Mouse (Mus musculus) hindbrain, embryonic 10.5 days (tissue): ENCODE results near the gene Mrpl4. TPM values are rescaled to one million over a fixed set of nuclear protein-coding genes. Genes with fewer than 3 reads are reported as not detected.
A peak's percentile ranks its signal among the peaks of the same experiment; 100 is the strongest.
"Not testable (repeated sequence)": the region's sequence is repeated elsewhere in the genome, so short reads cannot be mapped to it uniquely, and the experiment has no call there.

Experiments
- DNase-seq: peaks from one replicate; pipeline ENCODE4 v3.0.0-alpha.2; 2017; ENCODE audit warnings: low spot score
- H3K27ac ChIP-seq: fragments of 300-500 bp; sonication (generic); 2 replicates; pipeline ENCODE4 v1.5.1; 2016; ENCODE audit warnings: mild to moderate bottlenecking, moderate library complexity
- H3K27me3 ChIP-seq: fragments of 300-500 bp; sonication (generic); 2 replicates; pipeline ENCODE4 v1.6.1; 2016; ENCODE audit warnings: mild to moderate bottlenecking; ENCODE audit not compliant: poor library complexity, insufficient read depth, severe bottlenecking
- H3K36me3 ChIP-seq: fragments of 300-500 bp; sonication (generic); 2 replicates; pipeline ENCODE4 v1.6.1; 2016; ENCODE audit warnings: mild to moderate bottlenecking, moderate library complexity
- H3K4me1 ChIP-seq: fragments of 300-500 bp; sonication (generic); replicated peaks from 2 replicates; pipeline ENCODE4 v1.6.1; 2016; ENCODE audit warnings: mild to moderate bottlenecking
- H3K4me3 ChIP-seq: fragments of 300-500 bp; sonication (generic); 2 replicates; pipeline ENCODE4 v1.5.1; 2016; ENCODE audit warnings: mild to moderate bottlenecking, moderate library complexity
- H3K9me3 ChIP-seq: fragments of 300-500 bp; sonication (generic); 2 replicates; pipeline ENCODE4 v1.6.1; 2016; ENCODE audit warnings: mild to moderate bottlenecking, moderate library complexity
- WGBS: fragments of 180-500 bp; shearing (Covaris S2); methylation state at CpG from one replicate; pipeline ENCODE4 v1.1.7; 2016; 5-methylcytosine and 5-hydroxymethylcytosine counted together
- polyA plus RNA-seq: library from polyadenylated mRNA; unstranded; fragments of >200 nt; fragmentation: Nextera tagmentation; extraction: Ambion mirVana; gene quantifications from 2 replicates; pipeline ENCODE4 v1.2.1, GENCODE M21; 2016

The Mrpl4 gene
- polyA plus RNA-seq, 1 experiment from 2014 or later, result 150 TPM

- no peaks in the 10 kb centered on the region for H3K9me3 ChIP-seq
- DNase-seq, result no peak
- no peak overlapping the region for H3K4me3 ChIP-seq
- H3K36me3 ChIP-seq, result no peaks in the 10 kb centered on the region
- peaks cover 9% of the 10 kb centered on the region for H3K4me1 ChIP-seq
- 0 out of 2 replicates have a peak, but pooled peaks cover 5% of the 10 kb centered on the region for H3K27me3 ChIP-seq
- no peak overlapping the region for H3K27ac ChIP-seq
- WGBS, result 90% methylated on average over 4 of the region's 4 CpGs
These were observed 11.0 kb upstream of the Mrpl4 start for GRCm38 (mm10) chr9:20991587-20991986.

DNA sequence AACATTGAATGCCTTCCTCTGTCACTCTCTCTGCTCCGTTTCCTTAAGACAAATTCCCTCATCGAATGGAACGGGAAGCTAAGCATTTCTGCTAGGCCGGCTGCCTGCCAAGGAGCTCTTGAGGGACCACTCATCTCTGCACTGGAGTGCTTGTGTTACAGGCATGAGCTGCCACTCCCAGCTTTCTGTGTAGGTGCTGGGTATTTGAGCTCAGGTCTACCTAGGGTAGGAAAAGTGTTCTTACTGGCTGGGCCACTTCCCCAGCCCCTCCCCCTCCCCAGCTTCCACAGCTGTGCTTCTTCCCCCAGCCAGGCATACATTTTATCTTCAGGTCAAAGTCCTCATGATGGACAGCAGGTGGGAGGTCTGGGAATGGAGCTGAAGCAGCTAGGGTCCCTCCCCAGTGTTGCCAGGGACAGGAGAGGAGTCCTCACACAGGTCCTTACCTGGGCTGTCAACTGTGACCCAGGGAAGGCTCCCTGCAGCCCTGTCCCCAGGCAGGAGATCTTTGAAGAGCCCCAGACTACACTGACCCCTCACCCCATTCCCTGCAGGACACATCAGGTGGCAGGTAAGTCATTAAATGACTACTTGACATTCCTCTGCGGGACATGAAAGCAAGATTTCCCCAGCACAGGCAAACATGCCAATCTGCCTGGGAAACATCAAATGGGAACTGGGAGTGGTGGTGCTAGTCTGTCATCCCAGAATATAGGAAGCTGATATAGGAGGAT is 9.2 kb upstream of the Mrpl4 start:
- 0 out of 2 replicates have a peak, but pooled peaks cover 5% of the 10 kb centered on the region for H3K27me3 ChIP-seq
- H3K4me3 ChIP-seq, result no peak overlapping the region
- no peak overlapping the region for H3K27ac ChIP-seq
- H3K4me1 ChIP-seq, result peaks cover 9% of the 10 kb centered on the region
- whole genome bisulfite sequencing, result 58% methylated on average over 5 of the region's 5 CpGs
- no peaks in the 10 kb centered on the region for H3K9me3 ChIP-seq
- DNase-seq, result no peak
- no peaks in the 10 kb centered on the region for H3K36me3 ChIP-seq

DNA sequence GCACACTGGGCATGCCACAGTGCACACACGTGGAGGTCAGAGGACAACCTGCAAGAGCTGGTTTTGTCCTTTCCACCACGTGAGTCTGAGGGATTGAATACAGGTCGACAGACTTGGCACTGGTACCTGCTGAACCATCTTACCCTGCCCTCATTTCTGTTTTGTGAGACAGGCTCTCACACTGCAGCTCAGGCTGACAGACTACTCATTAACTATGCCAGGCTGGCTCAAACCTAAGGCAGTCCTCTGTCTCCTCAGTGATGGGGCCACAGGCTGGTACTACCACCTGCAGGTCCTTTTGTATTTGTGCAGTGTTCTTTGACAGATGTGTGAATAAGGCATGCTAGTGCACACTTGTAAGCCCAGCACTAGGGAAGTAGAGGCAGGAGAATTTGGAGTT is 7.5 kb upstream of the Mrpl4 start:
- DNase-seq, result no peak
- no peak overlapping the region for H3K27ac ChIP-seq
- no peak overlapping the region for H3K4me3 ChIP-seq
- no peaks in the 10 kb centered on the region for H3K27me3 ChIP-seq
- 75% methylated on average over 3 of the region's 3 CpGs for WGBS
- no peaks in the 10 kb centered on the region for H3K9me3 ChIP-seq
- H3K36me3 ChIP-seq, result no peaks in the 10 kb centered on the region
- peaks cover 9% of the 10 kb centered on the region for H3K4me1 ChIP-seq

DNA sequence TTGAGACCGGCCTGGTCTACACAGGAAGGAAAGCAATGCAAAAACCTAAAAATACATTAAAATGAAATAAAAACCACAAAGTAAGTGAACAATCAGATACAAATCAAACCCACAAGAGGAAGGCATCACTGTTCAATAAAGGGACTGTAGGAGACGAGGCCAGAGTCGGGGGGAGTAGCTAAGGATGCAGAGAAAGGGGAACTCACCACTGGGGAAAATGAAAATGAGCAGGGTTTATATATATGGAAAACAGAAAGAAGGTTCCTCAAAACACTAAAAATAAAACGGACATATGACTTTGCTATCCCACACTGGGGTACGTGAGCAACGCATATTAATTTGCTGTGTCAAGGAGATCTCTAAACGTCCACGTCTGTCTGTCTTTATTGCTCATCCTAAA is 5.5 kb upstream of the Mrpl4 start:
- Histone ChIP-seq H3K4me1 (no peaks in the 10 kb centered on the region), H3K27ac (no peak overlapping the region), H3K4me3 (no peak overlapping the region), H3K9me3 (no peaks in the 10 kb centered on the region), H3K27me3 (no peaks in the 10 kb centered on the region), H3K36me3 (no peaks in the 10 kb centered on the region)
- DNase-seq, result no peak
- WGBS, result 89% methylated on average over 8 of the region's 8 CpGs

DNA sequence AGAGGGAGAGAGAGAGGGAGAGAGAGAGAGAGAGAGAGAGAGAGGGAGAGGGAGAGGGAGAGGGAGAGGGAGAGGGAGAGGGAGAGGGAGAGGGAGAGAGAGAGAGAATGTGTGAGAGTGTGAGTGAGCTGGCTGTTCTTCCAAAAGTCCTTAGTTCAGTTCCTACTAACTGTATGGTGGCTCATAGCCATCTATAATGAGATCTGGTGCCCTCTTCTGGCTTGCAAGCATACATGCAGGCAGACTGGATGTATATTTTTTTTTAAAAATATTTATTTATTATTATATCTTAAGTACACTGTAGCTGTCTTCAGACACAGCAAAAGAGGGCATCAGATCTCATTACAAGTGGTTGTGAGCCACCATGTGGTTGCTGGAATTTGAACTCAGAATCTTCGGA is 4.2 kb upstream of the Mrpl4 start:
- not testable (repeated sequence) for H3K36me3 ChIP-seq, H3K4me3 ChIP-seq, H3K27ac ChIP-seq, H3K4me1 ChIP-seq, H3K27me3 ChIP-seq, H3K9me3 ChIP-seq, DNase-seq
- WGBS, result 84% methylated on average over 1 of the region's 1 CpGs

GRCm38 (mm10) chr9:21000811-21001210 is 1.7 kb upstream of the Mrpl4 start:
- H3K27me3 ChIP-seq, result no peaks in the 10 kb centered on the region
- H3K36me3 ChIP-seq, result peaks cover 13% of the 10 kb centered on the region
- no peaks in the 10 kb centered on the region for H3K9me3 ChIP-seq
- peaks cover 11% of the 10 kb centered on the region for H3K4me1 ChIP-seq
- no peak overlapping the region for H3K27ac ChIP-seq
- H3K4me3 ChIP-seq, result no peak overlapping the region
- no peak for DNase-seq

DNA sequence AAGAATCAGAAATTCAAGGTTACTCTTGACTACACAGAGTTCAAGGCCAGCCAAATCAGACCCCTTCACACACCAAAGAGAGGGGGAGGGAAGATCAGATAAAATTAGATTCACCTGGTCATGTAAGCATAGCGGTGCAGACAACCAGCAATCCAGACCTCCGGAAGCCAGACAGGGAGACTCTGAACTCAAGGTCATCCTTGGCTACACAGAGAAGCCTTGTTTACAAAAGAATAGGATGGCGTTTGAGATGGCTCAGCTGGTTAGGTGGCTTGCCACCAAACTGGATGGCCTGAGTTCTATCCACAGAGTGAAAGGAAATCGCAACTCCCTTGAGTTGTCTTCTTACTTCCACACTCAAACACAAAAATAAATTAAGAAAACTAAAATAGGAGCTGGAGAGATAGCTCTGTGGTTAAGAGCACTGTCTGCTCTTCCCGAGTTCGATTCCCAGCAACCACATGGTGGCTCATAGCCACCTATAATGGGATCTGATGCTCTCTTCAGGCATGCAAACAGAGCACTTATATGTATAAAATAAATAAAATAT is 812 bp upstream of the Mrpl4 start:
- 74% methylated on average over 6 of the region's 6 CpGs for WGBS
- Histone ChIP-seq H3K4me3 (no peak overlapping the region), H3K27ac (no peak overlapping the region), H3K4me1 (peaks cover 11% of the 10 kb centered on the region), H3K9me3 (no peaks in the 10 kb centered on the region), H3K27me3 (no peaks in the 10 kb centered on the region), H3K36me3 (peaks cover 21% of the 10 kb centered on the region)
- DNase-seq, result no peak

GRCm38 (mm10) chr9:21002270-21002626 is 290 bp upstream of the Mrpl4 start:
- Histone ChIP-seq H3K4me1 (peaks cover 11% of the 10 kb centered on the region), H3K27me3 (no peaks in the 10 kb centered on the region), H3K9me3 (no peaks in the 10 kb centered on the region), H3K4me3 (peak overlapping the region; percentile 68), H3K36me3 (peaks cover 27% of the 10 kb centered on the region), H3K27ac (peak overlapping the region; percentile 85)
- no peak for DNase-seq
- 15% methylated on average over 7 of the region's 7 CpGs for WGBS

GRCm38 (mm10) chr9:21007313-21007952 is 4.9 kb downstream of the Mrpl4 start:
- H3K4me1 ChIP-seq, result peaks cover 7% of the 10 kb centered on the region
- no peak overlapping the region for H3K4me3 ChIP-seq
- DNase-seq, result no peak
- H3K27me3 ChIP-seq, result peaks cover 8% of the 10 kb centered on the region
- no peaks in the 10 kb centered on the region for H3K9me3 ChIP-seq
- 93% methylated on average over 10 of the region's 10 CpGs for WGBS
- H3K36me3 ChIP-seq, result peaks cover 47% of the 10 kb centered on the region
- no peak overlapping the region for H3K27ac ChIP-seq

DNA sequence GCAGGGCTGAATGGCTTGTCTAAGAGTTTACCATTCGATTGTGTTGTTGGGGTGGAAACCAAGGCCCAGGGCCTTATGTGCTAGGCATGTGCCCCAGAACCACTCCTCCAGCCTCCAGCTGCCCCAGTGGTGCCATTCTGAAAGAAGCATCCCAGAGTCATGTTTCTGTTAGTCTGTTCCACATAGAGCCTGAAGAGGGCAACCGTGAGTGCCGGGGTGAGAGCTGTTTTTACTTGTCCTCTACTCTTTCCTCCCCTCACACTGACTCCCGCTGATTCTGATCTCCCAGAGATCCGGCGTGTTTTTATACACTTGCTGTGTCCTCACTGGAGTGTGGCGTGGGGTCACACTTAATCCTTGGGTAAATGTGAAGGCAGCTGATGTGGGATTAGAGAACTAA is 5.5 kb downstream of the Mrpl4 start:
- H3K4me3 ChIP-seq, result no peak overlapping the region
- H3K27me3 ChIP-seq, result peaks cover 12% of the 10 kb centered on the region
- no peak for DNase-seq
- no peak overlapping the region for H3K27ac ChIP-seq
- H3K9me3 ChIP-seq, result no peaks in the 10 kb centered on the region
- peaks cover 47% of the 10 kb centered on the region for H3K36me3 ChIP-seq
- WGBS, result 86% methylated on average over 7 of the region's 7 CpGs
- peaks cover 7% of the 10 kb centered on the region for H3K4me1 ChIP-seq

DNA sequence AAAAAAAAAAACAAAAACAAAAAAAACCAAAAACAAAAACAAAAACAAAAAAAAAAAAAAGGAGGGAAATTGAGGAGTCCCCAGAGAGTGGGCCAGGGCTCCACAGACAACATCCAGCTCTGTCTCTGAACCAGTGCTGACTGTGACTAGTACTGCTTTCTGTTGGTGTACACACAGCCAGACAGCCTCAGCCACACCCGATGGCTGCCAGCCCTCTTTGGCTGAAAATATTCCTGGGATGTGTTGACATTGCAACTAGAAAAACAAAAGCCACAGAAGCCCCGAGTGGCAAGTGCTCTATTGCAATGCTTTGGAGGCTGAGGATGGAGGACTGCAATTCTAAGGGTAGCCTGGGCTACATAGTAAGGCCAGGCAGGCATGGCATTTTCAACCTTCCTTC is 7.8 kb downstream of the Mrpl4 start:
- Histone ChIP-seq H3K4me1 (peaks cover 7% of the 10 kb centered on the region), H3K36me3 (peaks cover 38% of the 10 kb centered on the region), H3K4me3 (no peak overlapping the region), H3K27me3 (peaks cover 35% of the 10 kb centered on the region), H3K9me3 (no peaks in the 10 kb centered on the region), H3K27ac (no peak overlapping the region)
- WGBS, result 56% methylated on average over 2 of the region's 2 CpGs
- no peak for DNase-seq

DNA sequence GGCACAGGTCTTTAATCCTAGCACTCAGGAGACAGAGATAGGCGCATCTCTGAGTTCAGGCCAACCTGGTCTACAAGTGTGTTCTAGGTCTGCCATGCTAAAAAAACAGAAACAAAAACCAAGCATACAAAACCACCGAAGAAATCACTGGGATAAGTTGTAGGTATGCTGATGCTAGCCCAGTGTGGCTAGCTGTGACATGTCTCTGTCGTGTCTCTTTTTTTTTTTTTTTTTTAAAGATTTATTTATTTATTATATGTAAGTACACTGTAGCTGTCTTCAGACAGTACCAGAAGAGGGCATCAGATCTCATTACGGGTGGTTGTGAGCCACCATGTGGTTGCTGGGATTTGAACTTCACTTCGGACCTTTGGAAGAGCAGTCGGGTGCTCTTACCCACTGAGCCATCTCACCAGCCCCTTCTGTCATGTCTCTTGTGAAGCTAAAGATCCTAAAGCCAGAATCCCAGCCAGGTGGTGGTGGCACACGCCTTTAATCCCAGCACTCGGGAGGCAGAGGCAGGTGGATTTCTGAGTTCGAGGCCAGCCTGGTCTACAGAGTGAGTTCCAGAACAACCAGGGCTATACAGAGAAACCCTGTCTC is 8.5 kb downstream of the Mrpl4 start:
- peaks cover 32% of the 10 kb centered on the region for H3K36me3 ChIP-seq
- 71% methylated on average over 9 of the region's 9 CpGs for WGBS
- H3K9me3 ChIP-seq, H3K27ac ChIP-seq, H3K4me3 ChIP-seq, DNase-seq: not testable (repeated sequence)
- peaks cover 14% of the 10 kb centered on the region for H3K4me1 ChIP-seq
- peaks cover 42% of the 10 kb centered on the region for H3K27me3 ChIP-seq

GRCm38 (mm10) chr9:21011846-21012312 is 9.3 kb downstream of the Mrpl4 start:
- H3K9me3 ChIP-seq, result no peaks in the 10 kb centered on the region
- H3K27me3 ChIP-seq, result peaks cover 50% of the 10 kb centered on the region
- no peak overlapping the region for H3K4me3 ChIP-seq
- H3K36me3 ChIP-seq, result peaks cover 24% of the 10 kb centered on the region
- H3K4me1 ChIP-seq, result peaks cover 15% of the 10 kb centered on the region
- no peak for DNase-seq
- H3K27ac ChIP-seq, result no peak overlapping the region
- WGBS, result 67% methylated on average over 5 of the region's 5 CpGs
